Mouse (Mus musculus): ENCODE measurements around the gene Rps25.

- TF ChIP-seq GATA1 (IDR thresholded peaks at IDR 0.05; ENCODE audit: borderline replicate concordance, low read length) (no peak), FLI1 (IDR thresholded peaks at IDR 0.05; ENCODE audit: low read length) (no peak)
These were observed 49.7 kb upstream of the Rps25 start for GRCm38 (mm10) chr9:44357207-44357606.

All from megakaryocyte, embryonic 14.5 days (primary cell).